Mouse (Mus musculus) kidney, postnatal 0 days (tissue): ENCODE data around the gene Tpd52l1. TPM values are rescaled to one million over a fixed set of nuclear protein-coding genes. Genes with fewer than 3 reads are reported as not detected.

Source experiments
- ATAC-seq: fragments of 200-750 bp; cut with Nextera tagmentation; replicated peaks from 2 replicates; pipeline ENCODE4 v1.8.0; 2017; ENCODE audit warnings: low read depth, moderate number of reproducible peaks, moderate TSS enrichment, moderate library complexity; ENCODE audit not compliant: low FRiP score
- DNase-seq: peaks from one replicate; pipeline ENCODE4 v3.0.0-alpha.2; 2016; ENCODE audit warnings: low spot score
- H3K27ac ChIP-seq: fragments of 300-500 bp; sonication (generic); 2 replicates; pipeline ENCODE4 v1.5.1; 2014; ENCODE audit warnings: mild to moderate bottlenecking
- H3K27me3 ChIP-seq: fragments of 300-500 bp; sonication (generic); 2 replicates; pipeline ENCODE4 v1.6.1; 2014; ENCODE audit warnings: low read length, mixed read lengths; ENCODE audit not compliant: insufficient read depth
- H3K36me3 ChIP-seq: fragments of 300-500 bp; sonication (generic); 2 replicates; pipeline ENCODE4 v1.6.1; 2014; ENCODE audit warnings: low read length, mixed read lengths; ENCODE audit not compliant: insufficient read depth
- H3K4me1 ChIP-seq: fragments of 300-500 bp; sonication (generic); replicated peaks from 2 replicates; pipeline ENCODE4 v1.6.1; 2014; ENCODE audit warnings: antibody characterized with exemption, low read length, mixed read lengths; ENCODE audit not compliant: insufficient read depth
- H3K4me2 ChIP-seq: fragments of 300-500 bp; sonication (generic); 2 replicates; pipeline ENCODE4 v1.6.1; 2014; ENCODE audit warnings: mild to moderate bottlenecking, low read length, moderate library complexity, mixed read lengths
- H3K4me3 ChIP-seq: fragments of 300-500 bp; sonication (generic); replicated peaks from 2 replicates; pipeline ENCODE4 v1.5.1; 2014; ENCODE audit warnings: low read depth, low read length
- H3K9ac ChIP-seq: fragments of 300-500 bp; sonication (generic); 2 replicates; pipeline ENCODE4 v1.6.1; 2014; ENCODE audit warnings: low read depth, low read length
- H3K9me3 ChIP-seq: fragments of 300-500 bp; sonication (generic); replicated peaks from 2 replicates; pipeline ENCODE4 v1.6.1; 2016; ENCODE audit warnings: low read length, inconsistent platforms, mixed read lengths
- CTCF ChIP-seq: IDR thresholded peaks from 2 replicates; pipeline ENCODE4 v1.5.1; 2016; ENCODE audit warnings: antibody characterized with exemption, low read depth, mild to moderate bottlenecking, moderate library complexity
- WGBS: fragments of 180-500 bp; shearing (Covaris S2); extraction: QIAGEN DNeasy Blood & Tissue Kit; methylation state at CpG from one replicate; pipeline ENCODE4 v1.1.7; 2014; 5-methylcytosine and 5-hydroxymethylcytosine counted together
- polyA plus RNA-seq: library from polyadenylated mRNA; unstranded; fragments of >200 nt; fragmentation: Nextera tagmentation; extraction: Ambion mirVana; gene quantifications from 2 replicates; pipeline ENCODE4 v1.2.1, GENCODE M21; 2015

Tpd52l1 gene
- 56.3 and 57.0 TPM in 2 replicates for polyA plus RNA-seq

GRCm38 (mm10) chr10:31445291-31446124 is at the start of gene Tpd52l1:
Gene Tpd52l1, minus strand, starts transcription at chr10:31445958.
- Histone ChIP-seq H3K4me3 (peak within 1 kb of the TSS; percentile 57), H3K4me2 (peak within 1 kb of the TSS; percentile 76), H3K4me1 (no peaks in the 10 kb centered on the region), H3K36me3 (no peaks in the 10 kb centered on the region), H3K9ac (peak within 1 kb of the TSS; percentile 64), H3K27ac (no peak within 1 kb of the TSS), H3K9me3 (no peaks in the 10 kb centered on the region), H3K27me3 (no peaks in the 10 kb centered on the region)
- TF ChIP-seq CTCF: peak; percentile 96
- DNase-seq (peak; percentile 91), ATAC-seq (peak; percentile 98)
- WGBS: 1% methylated on average over 58 of the region's 59 CpGs

- Histone ChIP-seq H3K4me2 (no peak overlapping the region), H3K36me3 (no peaks in the 10 kb centered on the region), H3K9ac (no peak overlapping the region), H3K27ac (no peak overlapping the region), H3K27me3 (no peaks in the 10 kb centered on the region), H3K4me3 (no peak overlapping the region), H3K9me3 (no peaks in the 10 kb centered on the region), H3K4me1 (no peaks in the 10 kb centered on the region)
- no peak for TF ChIP-seq CTCF
- no peak for ATAC-seq
- 85% methylated on average over 1 of the region's 1 CpGs for WGBS
- DNase-seq: no peak
Measured at GRCm38 (mm10) chr10:31494296-31494695, 48.5 kb upstream of the Tpd52l1 start.

- Histone ChIP-seq H3K9ac (no peak overlapping the region), H3K36me3 (no peaks in the 10 kb centered on the region), H3K4me1 (no peaks in the 10 kb centered on the region), H3K27me3 (no peaks in the 10 kb centered on the region), H3K27ac (no peak overlapping the region), H3K4me2 (peak overlapping the region; percentile 13; the same call in 1 of the 2 replicates), H3K4me3 (no peak overlapping the region), H3K9me3 (no peaks in the 10 kb centered on the region)
- DNase-seq (peak; percentile 27), ATAC-seq (no peak; the same call in 1 of the 2 replicates)
- TF ChIP-seq CTCF: no peak
- 35% methylated on average over 10 of the region's 10 CpGs for WGBS
Measured at GRCm38 (mm10) chr10:31467043-31467898, 21.5 kb upstream of the Tpd52l1 start.

- H3K36me3 ChIP-seq: no peaks in the 10 kb centered on the region
- H3K9ac ChIP-seq: no peak overlapping the region
- DNase-seq: peak; percentile 68
- no peaks in the 10 kb centered on the region for H3K9me3 ChIP-seq
- 79% methylated on average over 6 of the region's 6 CpGs for WGBS
- no peak overlapping the region for H3K4me2 ChIP-seq
- no peak for ATAC-seq
- H3K27ac ChIP-seq: no peak overlapping the region
- no peaks in the 10 kb centered on the region for H3K4me1 ChIP-seq
- H3K27me3 ChIP-seq: no peaks in the 10 kb centered on the region
- H3K4me3 ChIP-seq: no peak overlapping the region
- TF ChIP-seq CTCF: peak; percentile 90
Measured at GRCm38 (mm10) chr10:31465840-31466541, 20.2 kb upstream of the Tpd52l1 start.

- Histone ChIP-seq H3K36me3 (no peaks in the 10 kb centered on the region), H3K4me2 (no peak overlapping the region), H3K9me3 (no peaks in the 10 kb centered on the region), H3K27me3 (no peaks in the 10 kb centered on the region), H3K27ac (no peak overlapping the region), H3K4me1 (no peaks in the 10 kb centered on the region), H3K4me3 (no peak overlapping the region), H3K9ac (no peak overlapping the region)
- DNase-seq: no peak
- TF ChIP-seq CTCF: no peak
- no peak for ATAC-seq
- WGBS: 58% methylated on average over 4 of the region's 4 CpGs
Measured at GRCm38 (mm10) chr10:31465424-31465823, 19.7 kb upstream of the Tpd52l1 start.

- no peak for ATAC-seq
- TF ChIP-seq CTCF: no peak
- H3K36me3 ChIP-seq: no peaks in the 10 kb centered on the region
- no peak for DNase-seq
- H3K9ac ChIP-seq: no peak overlapping the region
- no peaks in the 10 kb centered on the region for H3K4me1 ChIP-seq
- no peak overlapping the region for H3K4me2 ChIP-seq
- no peak overlapping the region for H3K4me3 ChIP-seq
- no peaks in the 10 kb centered on the region for H3K27me3 ChIP-seq
- no peaks in the 10 kb centered on the region for H3K9me3 ChIP-seq
- 79% methylated on average over 2 of the region's 2 CpGs for WGBS
- no peak overlapping the region for H3K27ac ChIP-seq
Measured at GRCm38 (mm10) chr10:31463044-31463443, 17.3 kb upstream of the Tpd52l1 start.
